Mouse (Mus musculus) E14TG2a.4 (cell line): ENCODE results near the gene Tmtc4.

Experiments
- CTCF ChIP-seq: conservative IDR thresholded peaks from 2 replicates; pipeline ENCODE4 v1.5.1; 2014; ENCODE audit warnings: low read length
- NANOG ChIP-seq: IDR thresholded peaks from 2 replicates; pipeline ENCODE4 v1.6.1; 2014; ENCODE audit warnings: borderline replicate concordance, low read length, mixed read lengths

- TF ChIP-seq CTCF = no peak
- TF ChIP-seq NANOG = no peak
Measured at GRCm38 (mm10) chr14:122981831-122982485, 1.9 kb downstream of the Tmtc4 start.
